Mouse (Mus musculus) megakaryocyte-erythroid progenitor cell, adult 5-6 weeks (primary cell): ENCODE measurements around the gene Gm38431. TPM values are rescaled to one million over a fixed set of nuclear protein-coding genes. Genes with fewer than 3 reads are reported as not detected.

Experiments used
- ATAC-seq: replicated peaks from 2 replicates; pipeline ENCODE4 v1.8.0; 2016; ENCODE audit warnings: mild to moderate bottlenecking, inconsistent platforms; ENCODE audit not compliant: severe bottlenecking, poor library complexity, low FRiP score, low TSS enrichment
- total RNA-seq, 2 experiments: library from RNA; stranded (forward) in 1 of 2; stranded (reverse) in 1 of 2; fragments of 200-1000, 215-1000 nt in 1 of 2; fragments of >200 nt in 1 of 2; fragmentation: Nextera tagmentation in 1 of 2; gene quantifications; 2 replicates each; pipeline ENCODE4 v1.2.3; 2014 to 2017

The Gm38431 gene
- total RNA-seq, 2 experiments from 2014 or later, result 15.6 to 38.6 TPM

DNA sequence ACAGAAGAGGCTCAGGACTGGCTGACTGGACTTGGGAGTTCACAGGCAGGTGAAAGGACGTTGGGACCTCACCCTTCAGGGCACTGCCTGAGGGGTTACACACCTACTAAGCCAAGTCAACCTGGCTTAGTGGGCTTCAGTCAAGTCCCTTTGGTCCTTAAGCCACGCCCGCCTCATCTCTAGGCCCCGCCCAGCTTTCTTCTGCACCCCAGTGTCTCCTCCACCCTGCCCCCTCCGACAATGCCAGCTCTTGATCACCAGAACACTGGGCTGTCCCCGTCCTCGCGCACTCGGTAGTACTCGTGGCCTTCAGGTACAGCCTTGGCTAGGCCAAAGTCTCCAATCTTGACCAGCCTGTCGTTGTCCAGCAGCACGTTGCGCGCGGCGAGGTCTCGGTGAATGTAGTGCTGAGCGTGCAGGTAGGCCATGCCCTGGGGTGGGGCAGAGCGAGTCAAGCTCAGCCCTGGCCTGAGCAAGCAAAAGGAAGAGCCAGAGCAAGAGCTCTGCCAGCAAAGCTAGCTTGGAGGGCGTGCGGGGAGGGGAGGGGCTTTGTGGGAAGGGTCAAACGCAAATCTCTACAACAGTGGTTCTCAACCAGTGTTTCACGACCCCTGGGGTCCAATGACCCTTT, 15.9 kb upstream of the Gm38431 start:
- no peak for ATAC-seq

GRCm38 (mm10) chr9:21105760-21106564, 14.2 kb upstream of the Gm38431 start:
- peak; percentile 78 for ATAC-seq

GRCm38 (mm10) chr9:21104814-21105213, 13.0 kb upstream of the Gm38431 start:
- ATAC-seq, result no peak

GRCm38 (mm10) chr9:21102076-21102475, 10.3 kb upstream of the Gm38431 start:
- ATAC-seq, result no peak

GRCm38 (mm10) chr9:21100447-21101161, 8.8 kb upstream of the Gm38431 start:
- ATAC-seq, result peak; percentile 65

- no peak for ATAC-seq
Measured at GRCm38 (mm10) chr9:21097793-21098192, 6.0 kb upstream of the Gm38431 start.

DNA sequence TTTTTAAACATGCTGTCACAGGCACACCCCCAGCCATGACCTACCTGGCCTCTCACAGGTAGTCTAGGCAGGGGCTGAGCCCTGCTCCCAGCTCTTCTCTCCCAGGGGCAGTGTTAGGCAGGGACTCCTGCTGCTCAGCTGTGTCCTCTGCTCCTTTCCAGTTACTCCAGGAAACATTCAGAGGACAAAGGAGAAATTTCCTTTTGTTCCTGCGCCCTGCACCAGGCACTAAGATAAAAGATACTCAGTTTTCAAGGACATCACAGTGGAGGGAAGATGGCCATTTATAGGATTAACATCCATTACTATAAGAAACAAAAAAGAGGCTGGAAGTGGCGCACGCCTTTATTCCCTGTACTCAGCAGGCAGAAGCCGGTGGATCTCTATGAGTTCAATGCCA, 4.2 kb upstream of the Gm38431 start:
- no peak for ATAC-seq

GRCm38 (mm10) chr9:21093423-21093822, 1.6 kb upstream of the Gm38431 start:
- no peak for ATAC-seq

GRCm38 (mm10) chr9:21090972-21091706, 658 bp downstream of the Gm38431 start:
- peak; percentile 6 for ATAC-seq

GRCm38 (mm10) chr9:21090537-21090936, 1.3 kb downstream of the Gm38431 start:
- ATAC-seq, result no peak

- ATAC-seq, result peak; percentile 58
Measured at GRCm38 (mm10) chr9:21083324-21083723, 8.5 kb downstream of the Gm38431 start.

GRCm38 (mm10) chr9:21081127-21081526, 10.7 kb downstream of the Gm38431 start:
- ATAC-seq, result no peak

DNA sequence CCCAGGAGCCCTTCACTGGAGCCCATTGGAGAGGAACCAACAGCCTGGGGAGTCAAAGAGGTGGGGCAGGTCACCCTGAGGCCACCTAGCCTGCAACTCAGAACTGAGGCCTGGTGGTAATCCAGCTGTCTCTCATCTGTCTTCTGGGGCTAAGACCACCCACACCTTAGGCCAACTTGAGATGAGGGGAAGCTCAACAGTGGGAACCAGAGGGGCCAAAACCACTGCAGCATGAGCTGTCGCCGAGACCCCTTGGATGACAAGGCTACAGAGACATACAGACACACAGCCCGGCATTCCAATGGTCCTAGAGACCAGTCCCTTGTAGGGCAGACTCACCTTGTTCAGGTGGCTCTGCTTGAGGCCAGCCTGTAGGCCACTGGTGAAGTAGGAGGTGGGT, 16.2 kb downstream of the Gm38431 start:
- no peak for ATAC-seq

DNA sequence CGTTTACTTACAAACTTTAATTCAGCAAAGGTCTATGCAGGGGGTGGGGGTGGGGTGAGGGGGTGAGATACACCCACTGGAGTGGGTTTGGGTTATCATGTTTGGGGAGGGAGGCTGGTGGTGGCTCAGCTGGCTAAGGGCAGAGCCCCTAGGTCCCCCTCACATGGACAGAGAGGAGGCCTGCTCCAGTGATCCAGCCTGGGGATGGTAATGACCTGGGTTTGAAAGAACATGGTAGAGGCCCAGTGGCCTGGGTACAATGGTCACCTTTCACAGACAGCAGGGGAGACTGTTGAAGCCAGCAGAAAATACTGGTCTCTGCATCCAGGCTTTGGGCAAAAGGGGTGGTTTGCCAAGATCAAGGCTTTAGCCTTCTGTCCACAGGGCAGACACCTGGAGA, 17.6 kb downstream of the Gm38431 start:
- no peak for ATAC-seq

DNA sequence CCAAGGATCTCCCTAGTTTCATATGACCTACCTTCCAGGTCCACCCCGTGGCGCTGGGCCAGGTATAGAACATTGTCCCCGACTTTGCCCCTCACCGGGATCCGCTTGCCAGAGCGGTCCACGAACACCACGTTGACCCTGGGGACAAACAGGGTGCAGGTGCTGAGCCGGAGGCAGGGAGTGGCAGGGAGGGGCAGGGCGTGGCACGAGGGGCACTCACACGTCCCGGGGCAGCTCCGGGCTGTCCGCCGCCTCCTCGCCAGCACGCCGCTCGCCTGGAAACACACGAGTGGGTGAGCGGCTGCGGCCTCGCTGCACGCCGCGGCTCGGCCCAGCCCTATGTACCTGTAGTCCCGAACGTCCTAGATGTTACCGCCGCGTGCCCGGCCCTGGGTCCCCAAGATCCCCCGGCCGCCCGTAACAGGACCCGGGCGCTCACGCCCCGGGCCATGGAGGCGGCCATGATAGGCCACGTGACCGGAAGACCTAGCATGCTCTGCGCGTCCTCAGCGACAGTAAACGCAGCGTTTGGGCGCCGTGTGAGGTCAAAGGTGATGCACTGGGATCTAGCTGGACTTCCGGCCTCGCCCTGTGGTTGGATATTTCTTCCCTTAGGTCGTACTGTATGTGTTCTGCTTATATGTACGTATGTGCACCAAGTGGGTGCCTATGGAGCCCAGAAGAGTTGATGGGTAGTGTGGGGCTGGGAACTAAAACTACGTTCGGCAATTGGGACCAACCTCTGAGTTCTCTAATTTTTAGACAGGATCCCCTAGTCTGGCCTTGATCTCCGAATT, 18.6 kb downstream of the Gm38431 start, which contains the start of the genes Gm49373 and Fdx1l:
Gm49373 (minus strand) TSS at position 53 of the 797 bp plus-strand sequence.
Fdx1l (minus strand) TSS at position 571 of the 797 bp plus-strand sequence.
- peak; percentile 89 for ATAC-seq

DNA sequence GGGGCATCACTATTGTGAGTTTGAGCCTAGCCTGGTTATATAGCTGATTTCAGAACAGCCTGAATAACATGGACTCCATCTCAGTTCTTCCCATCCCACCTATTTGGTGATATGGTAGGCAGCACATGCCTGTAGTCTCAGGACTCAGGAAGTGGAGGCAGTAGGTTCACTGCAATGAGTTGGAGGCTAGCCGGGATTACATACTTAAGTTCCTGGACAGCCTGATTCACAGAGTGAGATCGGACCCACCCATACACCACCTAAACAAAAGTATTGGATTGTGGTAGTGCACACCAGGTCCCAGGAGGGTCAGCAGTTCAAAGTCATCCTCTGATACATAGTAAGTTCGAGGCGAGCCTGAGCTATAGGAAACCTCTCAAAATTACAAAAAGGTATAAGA, 19.2 kb downstream of the Gm38431 start:
- ATAC-seq, result peak; percentile 6; the same call in 1 of the 2 replicates

GRCm38 (mm10) chr9:21067006-21067684, 24.7 kb downstream of the Gm38431 start, which contains the start of gene Zglp1:
Zglp1 (minus strand) TSS chr9:21067093.
- no peak for ATAC-seq

- no peak for ATAC-seq
Measured at GRCm38 (mm10) chr9:21062928-21063327, 28.9 kb downstream of the Gm38431 start.
